Mouse (Mus musculus) spleen, postnatal 10 days (tissue): ENCODE measurements around the gene Syn2.

ENCODE experiments used
- DNase-seq, 2 experiments: peaks; one replicate each; pipeline ENCODE4 v3.0.0; 2021 to 2022; ENCODE audit warnings: low spot score in 2 of 2

Gene Syn2

GRCm38 (mm10) chr6:115244222-115244621 is 109.5 kb downstream of the Syn2 start:
- no peak for DNase-seq

- no peak for DNase-seq
These were observed 110.9 kb downstream of the Syn2 start for GRCm38 (mm10) chr6:115245500-115246058.

- no peak for DNase-seq
These were observed 116.9 kb downstream of the Syn2 start for GRCm38 (mm10) chr6:115251531-115251985.

GRCm38 (mm10) chr6:115252099-115252873 is 117.6 kb downstream of the Syn2 start, which contains the start of gene Timp4:
Timp4 (minus strand) TSS chr6:115252205.
- no peak for DNase-seq

GRCm38 (mm10) chr6:115255171-115255570 is 120.5 kb downstream of the Syn2 start:
- no peak for DNase-seq

GRCm38 (mm10) chr6:115260507-115260906 is 125.8 kb downstream of the Syn2 start:
- no peak for DNase-seq

- DNase-seq, result no peak
These were observed 132.1 kb downstream of the Syn2 start for GRCm38 (mm10) chr6:115266791-115267190.

GRCm38 (mm10) chr6:115267916-115268315 is 133.2 kb downstream of the Syn2 start:
- peak in 1 of 2 experiments; percentile 43 for DNase-seq

- no peak for DNase-seq
These were observed 134.1 kb downstream of the Syn2 start for GRCm38 (mm10) chr6:115268551-115269385.

- no peak for DNase-seq
These were observed 134.9 kb downstream of the Syn2 start for GRCm38 (mm10) chr6:115269561-115269960.

- DNase-seq, result no peak
These were observed 135.4 kb downstream of the Syn2 start for GRCm38 (mm10) chr6:115270085-115270484.

GRCm38 (mm10) chr6:115271326-115271725 is 136.6 kb downstream of the Syn2 start:
- DNase-seq, result no peak

- DNase-seq, result no peak
These were observed 137.2 kb downstream of the Syn2 start for GRCm38 (mm10) chr6:115271866-115272271.

- DNase-seq, result no peak
These were observed 138.6 kb downstream of the Syn2 start for GRCm38 (mm10) chr6:115273346-115273745.

GRCm38 (mm10) chr6:115274705-115275104 is 140.0 kb downstream of the Syn2 start:
- DNase-seq, result no peak

GRCm38 (mm10) chr6:115275116-115275815 is 140.6 kb downstream of the Syn2 start:
- DNase-seq, result no peak

GRCm38 (mm10) chr6:115278086-115278485 is 143.4 kb downstream of the Syn2 start:
- DNase-seq, result no peak

GRCm38 (mm10) chr6:115279639-115280038 is 144.9 kb downstream of the Syn2 start:
- no peak for DNase-seq

- no peak for DNase-seq
These were observed 149.5 kb downstream of the Syn2 start for GRCm38 (mm10) chr6:115284153-115284552.

- DNase-seq, result no peak
These were observed 151.7 kb downstream of the Syn2 start for GRCm38 (mm10) chr6:115286441-115286840.

GRCm38 (mm10) chr6:115288223-115288622 is 153.5 kb downstream of the Syn2 start:
- no peak for DNase-seq

GRCm38 (mm10) chr6:115290561-115290960 is 155.9 kb downstream of the Syn2 start:
- no peak for DNase-seq
